Mouse (Mus musculus) bone marrow macrophage, adult 2 months (primary cell): Measurements from ENCODE around the gene Uba6. TPM values are rescaled to one million over a fixed set of nuclear protein-coding genes. Genes with fewer than 3 reads are reported as not detected.

ENCODE experiments used
- H3K27ac ChIP-seq: 2 replicates; pipeline ENCODE4 v1.5.1; 2012; ENCODE audit warnings: low read depth, low read length; ENCODE audit not compliant: insufficient read depth
- H3K4me1 ChIP-seq: 2 replicates; pipeline ENCODE4 v1.6.1; 2012; ENCODE audit warnings: low read length; ENCODE audit not compliant: control insufficient read depth, insufficient read depth
- H3K4me3 ChIP-seq: 2 replicates; pipeline ENCODE4 v1.5.1; 2012; ENCODE audit warnings: mild to moderate bottlenecking, low read length, moderate library complexity; ENCODE audit not compliant: insufficient read depth
- CTCF ChIP-seq: IDR thresholded peaks from 2 replicates; pipeline ENCODE4 v1.5.1; 2012; ENCODE audit warnings: low read depth, mild to moderate bottlenecking, low read length, moderate library complexity
- POLR2A ChIP-seq: IDR thresholded peaks from 2 replicates; pipeline ENCODE4 v1.6.1; 2012; ENCODE audit warnings: mild to moderate bottlenecking, low read depth, low read length, borderline replicate concordance
- polyA plus RNA-seq: library from polyadenylated mRNA; stranded (reverse); fragments of >200 nt; gene quantifications from 2 replicates; pipeline ENCODE4 v1.2.4, GENCODE M21; 2012; ENCODE audit not compliant: missing spikeins, insufficient read depth, insufficient read length

The Uba6 gene
- polyA plus RNA-seq, 1 experiment, result 13.3 TPM

- TF ChIP-seq POLR2A (no peak), CTCF (no peak)
Measured at GRCm38 (mm10) chr5:86118457-86119094, 54.0 kb downstream of the Uba6 start.

GRCm38 (mm10) chr5:86113997-86114396 is 58.6 kb downstream of the Uba6 start:
- Histone ChIP-seq H3K27ac (no peak overlapping the region), H3K4me3 (no peak overlapping the region)
- TF ChIP-seq POLR2A (no peak), CTCF (no peak)

More at GRCm38 (mm10) chr5:86118457-86119094, 54.0 kb downstream of the Uba6 start:
- Histone ChIP-seq H3K4me1 (peaks cover 8% of the 10 kb centered on the region), H3K27ac (0 out of 2 replicates have a peak overlapping the region, but pooled peaks have one; percentile 2), H3K4me3 (0 out of 2 replicates have a peak overlapping the region, but pooled peaks have one; percentile 7)

GRCm38 (mm10) chr5:86113037-86113436 is 59.6 kb downstream of the Uba6 start:
- no peak overlapping the region for H3K27ac ChIP-seq
- no peak overlapping the region for H3K4me3 ChIP-seq
- H3K4me1 ChIP-seq, result peaks cover 2% of the 10 kb centered on the region; the same call in 1 of the 2 replicates
- TF ChIP-seq CTCF (no peak), POLR2A (no peak)

More at GRCm38 (mm10) chr5:86113997-86114396, 58.6 kb downstream of the Uba6 start:
- peaks cover 8% of the 10 kb centered on the region for H3K4me1 ChIP-seq

- no peak for TF ChIP-seq CTCF
- TF ChIP-seq POLR2A, result no peak
- no peak overlapping the region for H3K27ac ChIP-seq
- H3K4me3 ChIP-seq, result no peak overlapping the region
- peaks cover 2% of the 10 kb centered on the region; the same call in 1 of the 2 replicates for H3K4me1 ChIP-seq
Measured at GRCm38 (mm10) chr5:86111074-86111473, 61.5 kb downstream of the Uba6 start.

GRCm38 (mm10) chr5:86106610-86107009 is 66.0 kb downstream of the Uba6 start:
- Histone ChIP-seq H3K4me1 (no peaks in the 10 kb centered on the region), H3K27ac (no peak overlapping the region), H3K4me3 (no peak overlapping the region)
- TF ChIP-seq POLR2A (no peak), CTCF (no peak)

- TF ChIP-seq CTCF (no peak), POLR2A (no peak)
- Histone ChIP-seq H3K27ac (no peak overlapping the region), H3K4me1 (peaks cover 18% of the 10 kb centered on the region), H3K4me3 (no peak overlapping the region)
Measured at GRCm38 (mm10) chr5:86102176-86102575, 70.4 kb downstream of the Uba6 start.

- Histone ChIP-seq H3K4me1 (peaks cover 18% of the 10 kb centered on the region), H3K27ac (peak overlapping the region; percentile 85), H3K4me3 (0 out of 2 replicates have a peak overlapping the region, but pooled peaks have one; percentile 2)
- TF ChIP-seq POLR2A (no peak), CTCF (no peak)
Measured at GRCm38 (mm10) chr5:86100621-86101020, 72.0 kb downstream of the Uba6 start.

GRCm38 (mm10) chr5:86098988-86099387 is 73.6 kb downstream of the Uba6 start:
- TF ChIP-seq CTCF (no peak), POLR2A (no peak)
- Histone ChIP-seq H3K4me1 (peaks cover 18% of the 10 kb centered on the region), H3K27ac (peak overlapping the region; percentile 69), H3K4me3 (no peak overlapping the region)

GRCm38 (mm10) chr5:86094754-86095153 is 77.8 kb downstream of the Uba6 start:
- no peak overlapping the region for H3K27ac ChIP-seq
- no peak overlapping the region for H3K4me3 ChIP-seq
- no peak for TF ChIP-seq POLR2A
- no peak for TF ChIP-seq CTCF
- H3K4me1 ChIP-seq, result peaks cover 10% of the 10 kb centered on the region

- Histone ChIP-seq H3K4me1 (peaks cover 35% of the 10 kb centered on the region), H3K27ac (peak overlapping the region; percentile 20), H3K4me3 (no peak overlapping the region)
- no peak for TF ChIP-seq POLR2A
- no peak for TF ChIP-seq CTCF
Measured at GRCm38 (mm10) chr5:86086751-86087150, 85.9 kb downstream of the Uba6 start.
